Mouse (Mus musculus) hindbrain, postnatal 0 days (tissue): ENCODE measurements around the gene Plin5. TPM values are rescaled to one million over a fixed set of nuclear protein-coding genes. Genes with fewer than 3 reads are reported as not detected.

Experiments used
- ATAC-seq: fragments of 200-750 bp; cut with Nextera tagmentation; 2 replicates; pipeline ENCODE4 v1.8.0; 2017; ENCODE audit warnings: mild to moderate bottlenecking, moderate TSS enrichment, moderate library complexity
- DNase-seq: peaks from one replicate; pipeline ENCODE4 v3.0.0-alpha.2; 2015; ENCODE audit warnings: low spot score
- H3K27ac ChIP-seq: fragments of 300-500 bp; sonication (generic); 2 replicates; pipeline ENCODE4 v1.5.1; 2014; ENCODE audit warnings: mild to moderate bottlenecking
- H3K27me3 ChIP-seq: fragments of 300-500 bp; sonication (generic); 2 replicates; pipeline ENCODE4 v1.6.1; 2014; ENCODE audit warnings: low read length, mixed read lengths; ENCODE audit not compliant: insufficient read depth
- H3K36me3 ChIP-seq: fragments of 300-500 bp; sonication (generic); 2 replicates; pipeline ENCODE4 v1.6.1; 2014; ENCODE audit warnings: low read length, mixed read lengths; ENCODE audit not compliant: insufficient read depth
- H3K4me1 ChIP-seq: fragments of 300-500 bp; sonication (generic); 2 replicates; pipeline ENCODE4 v1.6.1; 2014; ENCODE audit warnings: antibody characterized with exemption, low read length, mixed read lengths; ENCODE audit not compliant: insufficient read depth
- H3K4me2 ChIP-seq: fragments of 300-500 bp; sonication (generic); 2 replicates; pipeline ENCODE4 v1.6.1; 2014; ENCODE audit warnings: low read depth, mild to moderate bottlenecking, low read length, moderate library complexity, mixed read lengths
- H3K4me3 ChIP-seq: fragments of 300-500 bp; sonication (generic); 2 replicates; pipeline ENCODE4 v1.5.1; 2014; ENCODE audit warnings: low read length
- H3K9ac ChIP-seq: fragments of 300-500 bp; sonication (generic); replicated peaks from 2 replicates; pipeline ENCODE4 v1.6.1; 2014; ENCODE audit warnings: mild to moderate bottlenecking, low read length, moderate library complexity, mixed read lengths
- H3K9me3 ChIP-seq: fragments of 300-500 bp; sonication (generic); 2 replicates; pipeline ENCODE4 v1.6.1; 2016; ENCODE audit warnings: low read length, mixed read lengths
- CTCF ChIP-seq: IDR thresholded peaks from 2 replicates; pipeline ENCODE4 v1.5.1; 2016; ENCODE audit warnings: antibody characterized with exemption, control low read depth, low read depth
- WGBS: fragments of 180-500 bp; shearing (Covaris S2); extraction: QIAGEN DNeasy Blood & Tissue Kit; methylation state at CpG from one replicate; pipeline ENCODE4 v1.1.7; 2014; 5-methylcytosine and 5-hydroxymethylcytosine counted together
- polyA plus RNA-seq: library from polyadenylated mRNA; unstranded; fragments of >200 nt; fragmentation: Nextera tagmentation; extraction: Ambion mirVana; gene quantifications from 2 replicates; pipeline ENCODE4 v1.2.1, GENCODE M21; 2015
- total RNA-seq: library from RNA; depleted of rRNA; stranded (reverse); fragments of >200 nt; gene quantifications from 2 replicates; pipeline ENCODE4 v1.2.3, GENCODE M21; 2014

Plin5 gene
- total and polyA plus RNA-seq, 2 experiments from 2014 or later: 3.3 to 4.4 TPM

GRCm38 (mm10) chr17:56077523-56077922 lies 39.9 kb downstream of the Plin5 start:
- 90% methylated on average over 5 of the region's 5 CpGs for WGBS
- H3K4me1 ChIP-seq: peaks cover 23% of the 10 kb centered on the region

GRCm38 (mm10) chr17:56074827-56075208 lies 42.6 kb downstream of the Plin5 start, which contains the start of gene Ubxn6:
Gene Ubxn6, minus strand, starts transcription at chr17:56075028.
- Histone ChIP-seq H3K4me2 (peak within 1 kb of the TSS; percentile 66), H3K36me3 (peaks cover 26% of the 10 kb centered on the region; the same call in 1 of the 2 replicates), H3K27me3 (no peaks in the 10 kb centered on the region), H3K9me3 (no peaks in the 10 kb centered on the region), H3K27ac (peak within 1 kb of the TSS; percentile 93), H3K4me1 (peaks cover 5% of the 10 kb centered on the region; the same call in 1 of the 2 replicates), H3K4me3 (peak within 1 kb of the TSS; percentile 79), H3K9ac (peak within 1 kb of the TSS; percentile 78)
- ATAC-seq (peak; percentile 61), DNase-seq (peak; percentile 98)
- peak; percentile 68 for TF ChIP-seq CTCF
- WGBS: under 1% methylated on average over 35 of the region's 35 CpGs

More at GRCm38 (mm10) chr17:56077523-56077922, 39.9 kb downstream of the Plin5 start:
- H3K4me3 ChIP-seq: no peak overlapping the region
- no peak overlapping the region for H3K4me2 ChIP-seq
- ATAC-seq (no peak), DNase-seq (no peak)
- peaks cover 4% of the 10 kb centered on the region; the same call in 1 of the 2 replicates for H3K36me3 ChIP-seq
- H3K9me3 ChIP-seq: no peaks in the 10 kb centered on the region
- TF ChIP-seq CTCF: no peak
- H3K27me3 ChIP-seq: no peaks in the 10 kb centered on the region
- no peak overlapping the region for H3K9ac ChIP-seq
- H3K27ac ChIP-seq: no peak overlapping the region

- peak; percentile 78 for DNase-seq
- Histone ChIP-seq H3K4me3 (peak overlapping the region; percentile 79), H3K27me3 (no peaks in the 10 kb centered on the region), H3K4me2 (peak overlapping the region; percentile 66), H3K36me3 (peaks cover 32% of the 10 kb centered on the region), H3K9ac (peak overlapping the region; percentile 78), H3K9me3 (no peaks in the 10 kb centered on the region), H3K4me1 (peaks cover 5% of the 10 kb centered on the region; the same call in 1 of the 2 replicates), H3K27ac (peak overlapping the region; percentile 93)
- WGBS: 9% methylated on average over 22 of the region's 22 CpGs
- TF ChIP-seq CTCF: no peak
- ATAC-seq: peak; percentile 14; the same call in 1 of the 2 replicates
Measured at GRCm38 (mm10) chr17:56074097-56074826, 43.1 kb downstream of the Plin5 start.

- Histone ChIP-seq H3K36me3 (peaks cover 52% of the 10 kb centered on the region), H3K27ac (no peak overlapping the region), H3K27me3 (no peaks in the 10 kb centered on the region), H3K4me1 (peaks cover 5% of the 10 kb centered on the region; the same call in 1 of the 2 replicates), H3K9me3 (no peaks in the 10 kb centered on the region), H3K4me3 (no peak overlapping the region), H3K9ac (no peak overlapping the region), H3K4me2 (no peak overlapping the region)
- DNase-seq (no peak), ATAC-seq (no peak)
- 90% methylated on average over 5 of the region's 5 CpGs for WGBS
- no peak for TF ChIP-seq CTCF
Measured at GRCm38 (mm10) chr17:56072243-56072642, 45.2 kb downstream of the Plin5 start.

- ATAC-seq (no peak), DNase-seq (no peak)
- Histone ChIP-seq H3K27ac (no peak overlapping the region), H3K27me3 (no peaks in the 10 kb centered on the region), H3K4me3 (no peak overlapping the region), H3K36me3 (peaks cover 55% of the 10 kb centered on the region), H3K4me1 (peaks cover 5% of the 10 kb centered on the region; the same call in 1 of the 2 replicates), H3K4me2 (no peak overlapping the region), H3K9me3 (no peaks in the 10 kb centered on the region), H3K9ac (no peak overlapping the region)
- no peak for TF ChIP-seq CTCF
Measured at GRCm38 (mm10) chr17:56071126-56071525, 46.3 kb downstream of the Plin5 start.

- 96% methylated on average over 14 of the region's 14 CpGs for WGBS
- Histone ChIP-seq H3K27ac (no peak overlapping the region), H3K36me3 (peaks cover 56% of the 10 kb centered on the region), H3K9ac (no peak overlapping the region), H3K4me2 (no peak overlapping the region), H3K4me1 (peaks cover 4% of the 10 kb centered on the region; the same call in 1 of the 2 replicates), H3K9me3 (no peaks in the 10 kb centered on the region), H3K4me3 (no peak overlapping the region), H3K27me3 (no peaks in the 10 kb centered on the region)
- ATAC-seq (no peak), DNase-seq (no peak)
- no peak for TF ChIP-seq CTCF
Measured at GRCm38 (mm10) chr17:56069066-56069465, 48.3 kb downstream of the Plin5 start.

GRCm38 (mm10) chr17:56066451-56066850 lies 50.9 kb downstream of the Plin5 start:
- H3K36me3 ChIP-seq: peaks cover 67% of the 10 kb centered on the region
- no peak overlapping the region for H3K4me2 ChIP-seq
- no peak for TF ChIP-seq CTCF
- H3K4me1 ChIP-seq: no peaks in the 10 kb centered on the region
- no peaks in the 10 kb centered on the region for H3K27me3 ChIP-seq
- no peak overlapping the region for H3K4me3 ChIP-seq
- no peaks in the 10 kb centered on the region for H3K9me3 ChIP-seq
- DNase-seq (no peak), ATAC-seq (no peak)
- H3K9ac ChIP-seq: no peak overlapping the region
- H3K27ac ChIP-seq: no peak overlapping the region
